16 mouse cellular contexts compared by ENCODE assay signal in genomic region chr10:34117131-34117530, GRCm38 (mm10). TPM values are rescaled to one million over a fixed set of nuclear protein-coding genes. Genes with fewer than 3 reads are reported as not detected.
"Had no signal": no experiment of that assay in that cellular context is flagged by ENCODE, and none has a peak within 500 bp of the region (broad histone marks: within the 10 kb centered on the region; RNA-seq: fewer than 3 reads in every experiment).

No protein-coding gene starts in this region.

- DNase-seq: lung, adult 18-20 months; lung, embryonic 14.5 days; lung, postnatal 10 days; lung, postnatal 4 days; retina, postnatal 1 day; right cerebral cortex, adult 18-20 months; right cerebral cortex, postnatal 25 days; right cerebral cortex, postnatal 4 days; spleen, adult 18-20 months; thymus, adult 18-20 months; thymus, postnatal 14 days; thymus, postnatal 36 days had no signal

- ATAC-seq: midbrain, embryonic 13.5 days; midbrain, embryonic 15.5 days had no signal

RNA-seq across cellular contexts. Expression of gene Calhm5, which starts 20.8 kb away (rescaled TPM):
- total RNA-seq: monocyte, adult 5-6 weeks; neutrophil, adult 5-6 weeks had no signal
